Mouse (Mus musculus): ENCODE measurements around the gene H2-K1.
A peak's percentile ranks its signal among the peaks of the same experiment; 100 is the strongest.
"Not testable (repeated sequence)": the region's sequence is repeated elsewhere in the genome, so short reads cannot be mapped to it uniquely, and the experiment has no call there.

H2-K1 gene

DNA sequence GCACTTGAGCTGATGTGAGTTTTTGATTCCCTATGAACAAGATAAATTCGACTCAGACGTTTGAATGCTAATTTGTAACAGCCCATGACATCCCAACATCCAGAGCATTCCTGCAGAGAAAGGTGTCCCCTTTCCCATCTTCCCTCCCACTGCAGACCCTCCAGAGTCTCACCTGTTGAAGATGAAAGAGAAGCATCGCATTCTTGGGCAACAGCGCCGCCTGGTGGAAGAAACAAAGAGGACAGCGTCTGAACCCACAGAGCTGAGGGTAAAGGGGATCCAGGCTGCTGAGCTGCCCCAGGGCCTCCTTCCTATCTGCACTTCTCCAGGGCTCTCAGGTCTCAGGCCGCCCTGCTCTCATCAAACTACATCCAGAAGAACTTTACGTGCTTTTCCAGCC, 18.0 kb downstream of the H2-K1 start:
- DNase-seq (ENCODE audit: low spot score): not testable (repeated sequence)

- DNase-seq (ENCODE audit: low spot score): not testable (repeated sequence)
These were observed 18.8 kb downstream of the H2-K1 start for GRCm38 (mm10) chr17:33981192-33981909.

DNA sequence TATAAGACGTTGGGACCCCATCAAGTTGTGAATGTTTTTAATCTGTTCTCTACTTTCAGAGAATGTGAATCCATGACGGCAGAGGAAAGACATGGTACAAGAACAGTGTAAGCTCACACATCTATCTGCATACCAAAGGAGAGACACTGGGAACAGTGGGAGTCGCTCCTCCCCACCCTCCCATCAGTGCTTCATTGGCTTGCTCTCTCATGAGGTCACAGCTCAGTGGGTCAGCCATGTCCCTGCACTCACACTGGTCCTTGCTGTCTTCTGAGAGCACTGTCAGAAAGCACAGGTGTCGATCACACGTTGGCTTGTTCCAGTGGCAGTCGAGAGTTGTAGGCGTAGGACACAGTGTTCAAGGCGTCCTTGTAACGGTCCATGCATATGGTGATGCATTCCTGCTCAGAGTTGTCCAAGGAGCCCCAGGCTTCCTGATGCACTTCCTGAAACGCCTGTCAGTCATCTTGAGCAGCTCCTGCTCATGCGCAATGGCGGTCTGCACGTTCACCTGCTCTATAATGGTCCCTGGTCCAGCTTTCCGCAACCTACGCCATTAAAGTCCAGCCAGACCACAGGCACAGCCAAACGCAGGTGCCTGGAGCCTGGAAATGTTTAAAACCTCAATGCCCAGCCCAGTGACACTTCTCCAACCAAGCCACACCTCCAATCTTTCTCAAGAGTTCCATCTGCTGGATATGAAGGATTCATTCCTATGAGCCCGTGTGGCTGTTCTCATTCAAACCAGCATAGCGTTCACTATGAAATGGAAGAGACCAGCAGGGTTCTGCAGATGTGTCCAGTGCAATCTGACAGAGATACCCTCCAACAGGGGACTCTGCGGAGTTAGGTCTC, 19.7 kb downstream of the H2-K1 start:
- no peak for DNase-seq (ENCODE audit: low spot score)

DNA sequence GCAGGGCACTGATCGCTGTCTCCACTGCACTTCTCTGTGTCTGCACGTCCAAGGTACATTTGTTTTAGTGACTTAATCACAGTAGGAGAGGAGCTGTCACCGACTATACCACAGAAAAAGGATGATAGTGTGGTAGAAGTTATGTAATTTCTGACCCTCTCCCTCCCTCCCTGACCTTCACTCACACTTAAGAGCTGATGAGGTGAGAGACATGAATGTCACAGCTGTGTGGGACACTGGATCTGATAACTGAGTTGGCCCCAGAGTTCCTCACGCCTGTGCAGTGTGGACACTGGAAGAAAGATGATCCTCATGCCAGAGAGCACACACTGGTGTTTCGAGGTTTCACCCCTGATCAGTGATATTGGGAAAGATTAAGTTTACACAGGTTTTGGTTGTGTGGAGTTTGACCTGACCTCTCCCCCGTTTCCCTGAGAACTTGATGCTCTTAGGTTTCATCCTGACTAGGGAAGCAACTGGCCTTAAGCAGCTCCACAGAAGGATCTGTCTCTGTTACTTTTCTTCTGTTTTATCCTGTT, 20.6 kb downstream of the H2-K1 start:
- DNase-seq (ENCODE audit: low spot score): no peak

- DNase-seq (ENCODE audit: low spot score): no peak
These were observed 21.5 kb downstream of the H2-K1 start for GRCm38 (mm10) chr17:33978631-33979031.

GRCm38 (mm10) chr17:33977861-33978557, 22.1 kb downstream of the H2-K1 start:
- DNase-seq (ENCODE audit: low spot score): no peak

DNA sequence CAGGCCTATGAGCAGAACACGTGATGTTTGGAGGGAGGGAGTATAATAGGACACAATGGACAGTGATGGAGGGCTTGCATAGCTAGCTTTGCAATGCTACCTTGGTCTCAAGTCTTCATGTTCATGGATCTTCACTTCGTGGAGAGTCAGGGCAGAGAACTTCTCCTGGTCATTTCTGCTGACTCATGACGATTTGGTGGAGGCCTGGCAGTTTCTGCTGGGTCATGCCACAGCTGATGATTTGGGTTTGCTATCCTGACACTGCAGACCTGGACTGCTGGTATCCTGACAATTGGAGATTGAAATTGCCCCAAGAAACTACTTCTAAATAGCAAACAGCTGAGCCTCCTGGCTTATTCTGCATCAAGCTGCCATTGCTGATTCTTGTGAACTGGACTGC, 26.6 kb downstream of the H2-K1 start:
- no peak for DNase-seq (ENCODE audit: low spot score)

GRCm38 (mm10) chr17:33972691-33973090, 27.5 kb downstream of the H2-K1 start:
- no peak for DNase-seq (ENCODE audit: low spot score)

- no peak for DNase-seq (ENCODE audit: low spot score)
These were observed 30.8 kb downstream of the H2-K1 start for GRCm38 (mm10) chr17:33969394-33969793.

DNA sequence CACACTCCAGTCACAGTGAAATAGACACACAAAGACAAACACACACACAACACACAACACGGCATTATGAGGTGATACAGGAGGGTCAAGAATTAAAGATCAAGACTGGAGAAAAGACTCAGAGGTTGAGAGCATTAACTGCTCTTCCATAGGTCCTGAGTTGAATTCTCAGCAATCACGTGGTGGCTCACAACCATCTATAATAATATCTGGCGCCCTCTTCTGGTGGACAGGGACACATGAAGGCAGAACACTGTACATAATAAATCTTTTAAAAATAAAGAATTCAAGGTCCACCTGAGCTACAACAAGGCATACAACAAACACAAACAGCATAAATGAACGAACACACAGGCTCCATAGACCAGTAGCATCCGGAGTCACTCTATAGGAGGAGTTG, 31.2 kb downstream of the H2-K1 start:
- DNase-seq (ENCODE audit: low spot score): no peak

- DNase-seq (ENCODE audit: low spot score): peak; percentile 74
These were observed 31.7 kb downstream of the H2-K1 start for GRCm38 (mm10) chr17:33968489-33968888.

GRCm38 (mm10) chr17:33965846-33966550, 34.1 kb downstream of the H2-K1 start:
- no peak for DNase-seq (ENCODE audit: low spot score)

GRCm38 (mm10) chr17:33965082-33965845, 34.9 kb downstream of the H2-K1 start:
- no peak for DNase-seq (ENCODE audit: low spot score)

DNA sequence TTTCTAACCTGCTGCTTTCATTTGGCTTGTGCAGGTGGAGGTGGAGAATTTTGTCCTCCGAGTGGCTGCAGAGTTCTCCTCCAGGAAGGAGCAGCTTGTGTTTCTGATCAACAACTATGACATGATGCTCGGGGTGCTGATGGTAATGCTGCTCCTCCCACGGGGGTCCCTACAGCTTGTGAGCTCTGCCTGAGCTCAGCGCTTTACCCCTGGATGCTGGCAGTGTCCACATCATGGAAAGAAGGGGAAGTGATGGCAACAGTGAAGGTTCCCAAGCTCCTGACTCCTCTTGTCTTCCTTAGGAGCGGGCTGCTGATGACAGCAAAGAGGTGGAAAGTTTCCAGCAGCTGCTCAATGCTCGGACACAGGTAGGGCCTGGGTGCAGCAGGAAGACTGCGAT, 37.3 kb downstream of the H2-K1 start:
- no peak for DNase-seq (ENCODE audit: low spot score)

GRCm38 (mm10) chr17:33959948-33960347, 40.2 kb downstream of the H2-K1 start:
- DNase-seq (ENCODE audit: low spot score): no peak

DNA sequence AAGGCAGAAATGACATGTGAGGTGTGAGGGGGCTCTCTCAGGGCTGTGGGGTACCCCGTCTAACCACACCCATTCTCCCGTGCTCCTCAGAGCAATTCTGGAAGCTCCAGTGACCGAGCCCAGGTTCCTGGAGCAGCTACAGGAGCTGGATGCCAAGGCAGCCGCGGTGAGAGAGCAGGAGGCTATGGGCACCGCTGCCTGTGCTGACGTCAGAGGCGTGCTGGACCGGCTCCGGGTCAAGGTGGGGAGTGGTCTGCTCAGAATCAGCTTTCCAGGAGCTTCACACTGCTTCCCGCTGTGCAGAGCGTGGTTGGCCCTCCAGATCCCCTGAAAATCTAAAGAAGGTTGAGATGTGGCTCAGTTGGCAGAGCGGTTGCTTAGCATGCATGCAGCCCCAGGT, 41.0 kb downstream of the H2-K1 start:
- DNase-seq (ENCODE audit: low spot score): no peak

- no peak for DNase-seq (ENCODE audit: low spot score)
These were observed 41.7 kb downstream of the H2-K1 start for GRCm38 (mm10) chr17:33958451-33958850.

GRCm38 (mm10) chr17:33957493-33957892, 42.7 kb downstream of the H2-K1 start:
- no peak for DNase-seq (ENCODE audit: low spot score)

- no peak for DNase-seq (ENCODE audit: low spot score)
These were observed 43.8 kb downstream of the H2-K1 start for GRCm38 (mm10) chr17:33956336-33956735.

DNA sequence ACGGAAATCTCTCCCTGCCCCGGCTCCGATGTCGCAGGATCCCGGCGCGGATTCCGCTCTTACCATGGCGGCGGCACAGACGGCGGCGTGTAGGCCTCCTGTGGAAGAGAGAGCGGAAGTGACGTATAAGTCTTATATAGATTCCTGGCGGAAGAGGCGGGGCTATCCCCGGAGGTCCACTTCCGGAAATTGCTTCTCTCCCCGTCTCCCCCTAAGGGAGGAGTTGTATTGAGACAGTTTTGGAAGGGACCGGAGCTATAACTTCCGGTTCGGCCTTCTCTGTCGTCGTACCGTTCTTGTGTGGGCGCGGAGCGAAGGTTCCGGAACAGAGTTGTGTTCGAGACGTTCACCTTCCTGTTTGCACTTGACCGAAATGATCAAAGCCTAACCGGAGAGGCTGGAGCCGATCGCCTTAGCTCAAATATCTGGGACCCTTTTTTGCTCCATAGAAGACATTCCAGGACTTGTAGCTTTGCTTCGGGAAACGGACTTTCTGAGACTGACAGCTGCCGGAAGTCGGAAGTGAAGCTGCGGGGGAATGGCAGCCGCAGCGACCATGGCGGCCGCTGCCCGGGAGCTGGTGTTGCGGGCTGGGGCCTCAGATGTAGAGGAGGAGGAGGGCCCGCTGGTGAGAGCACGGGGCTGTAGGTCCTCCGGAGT, 44.5 kb downstream of the H2-K1 start, which contains the start of the genes Vps52 and Rps18:
TSS of gene Vps52 (plus strand) at position 258 of the 660 bp plus-strand sequence.
TSS of gene Rps18 (minus strand) at position 447 of the 660 bp plus-strand sequence.
- DNase-seq (ENCODE audit: low spot score): peak; percentile 96

All from c-Kit-positive CD71-positive TER-119-positive erythroid progenitor cells, embryonic 14.5 days (primary cell).